Mouse (Mus musculus) left cerebral cortex, postnatal 10 days (tissue): ENCODE data around the gene Gm11011. TPM values are rescaled to one million over a fixed set of nuclear protein-coding genes. Genes with fewer than 3 reads are reported as not detected.
"Not testable (repeated sequence)": the region's sequence is repeated elsewhere in the genome, so short reads cannot be mapped to it uniquely, and the experiment has no call there.

Source experiments
- DNase-seq, 2 experiments: peaks; one replicate each; pipeline ENCODE4 v3.0.0; 2021 to 2022; ENCODE audit warnings: low spot score in 2 of 2, mixed read lengths in 1 of 2; ENCODE audit errors: extremely low spot score in 1 of 2
- intact Hi-C: fragments of 180-260 bp; cut with DNase I; formaldehyde crosslinking; loops from one replicate; pipeline ENCODE4 v1.15.1; 2025
- total RNA-seq, 2 experiments: library from RNA; stranded (reverse); gene quantifications; 2 replicates each; pipeline ENCODE4 v1.2.3; 2021

Gm11011 gene
- total RNA-seq = not detected

GRCm38 (mm10) chr2:169587645-169588044, at the start of gene Gm11011:
Gene Gm11011 (minus strand): TSS chr2:169587745.
- intact Hi-C loops, DNase-seq: not testable (repeated sequence)

GRCm38 (mm10) chr2:169636414-169636813, 48.9 kb upstream of the Gm11011 start:
- intact Hi-C loops = loop anchor here (5.0 kb wide), 1 partner anchor 86 kb away; no protein-coding TSS in a partner anchor
- no peak for DNase-seq

- no peak for DNase-seq
- intact Hi-C loops = loop anchor here (5.0 kb wide), 1 partner anchor 87 kb away; no protein-coding TSS in a partner anchor
These were observed 47.9 kb upstream of the Gm11011 start for GRCm38 (mm10) chr2:169635428-169635827.

- intact Hi-C loops = loop anchor here (5.0 kb wide), 1 partner anchor 88 kb away; no protein-coding TSS in a partner anchor
These were observed 47.3 kb upstream of the Gm11011 start for GRCm38 (mm10) chr2:169634619-169635382.

GRCm38 (mm10) chr2:169633491-169634289, 46.1 kb upstream of the Gm11011 start:
- intact Hi-C loops = no loop called here
- peak in 1 of 2 experiments; percentile 46 for DNase-seq

More at GRCm38 (mm10) chr2:169634619-169635382, 47.3 kb upstream of the Gm11011 start:
- DNase-seq = no peak

GRCm38 (mm10) chr2:169632338-169633151, 45.0 kb upstream of the Gm11011 start, which contains the start of gene Tshz2:
Gene Tshz2 (plus strand): TSS chr2:169633013.
- intact Hi-C loops = no loop called here
- DNase-seq = peak in 1 of 2 experiments; percentile 68

GRCm38 (mm10) chr2:169630070-169630469, 42.5 kb upstream of the Gm11011 start:
- intact Hi-C loops = no loop called here

GRCm38 (mm10) chr2:169621201-169621710, 33.7 kb upstream of the Gm11011 start:
- DNase-seq = no peak
- intact Hi-C loops = no loop called here

More at GRCm38 (mm10) chr2:169630070-169630469, 42.5 kb upstream of the Gm11011 start:
- no peak for DNase-seq

GRCm38 (mm10) chr2:169615998-169616397, 28.5 kb upstream of the Gm11011 start:
- DNase-seq = no peak
- intact Hi-C loops = no loop called here

GRCm38 (mm10) chr2:169614683-169615082, 27.1 kb upstream of the Gm11011 start:
- intact Hi-C loops = no loop called here
- no peak for DNase-seq

- DNase-seq = no peak
- intact Hi-C loops = no loop called here
These were observed 24.0 kb upstream of the Gm11011 start for GRCm38 (mm10) chr2:169611557-169611956.

- no peak for DNase-seq
- intact Hi-C loops = no loop called here
These were observed 23.3 kb upstream of the Gm11011 start for GRCm38 (mm10) chr2:169610882-169611281.

GRCm38 (mm10) chr2:169609956-169610355, 22.4 kb upstream of the Gm11011 start:
- intact Hi-C loops = loop anchor here (10.0 kb wide), 1 partner anchor 545 kb away; no protein-coding TSS in a partner anchor
- no peak for DNase-seq

GRCm38 (mm10) chr2:169607787-169608186, 20.2 kb upstream of the Gm11011 start:
- no peak for DNase-seq
- intact Hi-C loops = loop anchor here (10.0 kb wide), 1 partner anchor 543 kb away; no protein-coding TSS in a partner anchor

- no peak for DNase-seq
- intact Hi-C loops = loop anchor here (10.0 kb wide), 1 partner anchor 542 kb away; no protein-coding TSS in a partner anchor
These were observed 19.5 kb upstream of the Gm11011 start for GRCm38 (mm10) chr2:169606901-169607678.

GRCm38 (mm10) chr2:169600163-169600562, 12.6 kb upstream of the Gm11011 start:
- intact Hi-C loops = loop anchor here (10.0 kb wide), 1 partner anchor 535 kb away; no protein-coding TSS in a partner anchor
- DNase-seq = peak in 1 of 2 experiments; percentile 66

- no peak for DNase-seq
- intact Hi-C loops = no loop called here
These were observed 12.0 kb upstream of the Gm11011 start for GRCm38 (mm10) chr2:169599591-169599990.
